Mouse (Mus musculus): ENCODE results near the gene Gm12258. TPM values are rescaled to one million over a fixed set of nuclear protein-coding genes. Genes with fewer than 3 reads are reported as not detected.
"Not testable (repeated sequence)": the region's sequence is repeated elsewhere in the genome, so short reads cannot be mapped to it uniquely, and the experiment has no call there.

The Gm12258 gene
- polyA plus RNA-seq, 1 experiment = 2.0 TPM

DNA sequence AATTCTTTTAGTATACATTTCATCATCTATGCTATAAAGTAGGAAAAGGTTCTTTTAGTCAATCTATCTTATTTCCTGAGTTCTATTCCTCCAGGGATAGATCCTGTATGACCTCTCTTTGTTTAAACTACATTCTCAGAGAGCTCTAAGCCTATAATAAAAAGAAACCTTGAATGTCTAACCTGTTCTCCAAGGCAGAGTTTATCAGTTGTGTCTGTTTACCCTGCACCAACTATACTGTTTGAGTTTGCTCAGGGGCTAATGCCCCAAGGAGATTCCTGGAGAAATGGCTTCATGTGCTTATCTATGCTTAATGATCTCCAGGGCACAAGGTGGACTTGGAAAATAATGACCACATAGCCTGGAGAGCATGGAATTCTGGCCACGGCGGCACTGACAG, 42.6 kb upstream of the Gm12258 start:
- H3K36me3 ChIP-seq (ENCODE audit: control insufficient read depth, insufficient read depth) = no peaks in the 10 kb centered on the region
- no peak overlapping the region for H3K4me2 ChIP-seq (ENCODE audit: low read depth)
- TF ChIP-seq E2F4 (IDR thresholded peaks at IDR 0.05; ENCODE audit: insufficient read depth) (no peak), CEBPB (IDR thresholded peaks at IDR 0.05; ENCODE audit: insufficient read depth, poor library complexity, severe bottlenecking) (no peak), USF1 (IDR thresholded peaks at IDR 0.05; ENCODE audit: low read depth) (no peak), POLR2AphosphoS2 (IDR thresholded peaks at IDR 0.05; ENCODE audit: insufficient read length, low read depth) (no peak), MYOD1 (IDR thresholded peaks at IDR 0.05; ENCODE audit: control insufficient read depth in 1 of 3, insufficient read length in 2 of 3, low read depth in 2 of 3) (no peak), REST (IDR thresholded peaks at IDR 0.05; ENCODE audit: insufficient read depth, insufficient read length) (no peak), TCF12 (IDR thresholded peaks at IDR 0.05; ENCODE audit: insufficient read depth, poor library complexity, severe bottlenecking) (no peak), POLR2A (IDR thresholded peaks at IDR 0.05; ENCODE audit: insufficient read length, low read depth) (no peak), SRF (IDR thresholded peaks at IDR 0.05; ENCODE audit: control insufficient read depth, insufficient read length, low read depth) (no peak)

DNA sequence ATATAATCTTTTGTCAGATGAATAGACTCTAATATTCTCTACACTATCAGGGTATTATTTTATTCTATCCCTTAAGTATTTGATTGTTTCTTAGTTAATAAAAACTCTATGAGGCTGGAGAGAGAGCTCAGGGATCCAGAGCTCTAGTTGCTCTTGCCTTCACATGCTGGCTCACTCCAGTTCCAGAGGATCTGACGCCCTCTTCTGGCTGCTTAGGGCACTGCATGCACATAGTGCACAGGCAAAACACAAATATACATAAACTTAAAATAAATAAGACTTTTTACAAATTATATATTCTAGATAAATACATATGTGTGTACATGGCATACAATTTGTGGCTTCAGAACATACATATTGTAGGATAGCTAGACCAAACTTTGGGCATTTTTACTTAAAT, 35.0 kb upstream of the Gm12258 start:
- no peak overlapping the region for H3K4me3 ChIP-seq
- no peak overlapping the region for H3K4me2 ChIP-seq (ENCODE audit: low read depth)
- H3ac ChIP-seq (ENCODE audit: control insufficient read depth, insufficient read length) = no peak overlapping the region
- no peaks in the 10 kb centered on the region for H3K79me2 ChIP-seq (ENCODE audit: control insufficient read depth, insufficient read depth)
- TF ChIP-seq USF1 (IDR thresholded peaks at IDR 0.05; ENCODE audit: low read depth) (no peak), MYOG (IDR thresholded peaks at IDR 0.05; ENCODE audit: control insufficient read depth in 1 of 3, insufficient read depth in 1 of 3, insufficient read length in 2 of 3, low read depth in 2 of 3) (no peak), TCF3 (IDR thresholded peaks at IDR 0.05; ENCODE audit: insufficient read length, low read depth) (no peak), MAX (IDR thresholded peaks at IDR 0.05; ENCODE audit: low read depth) (no peak), SRF (IDR thresholded peaks at IDR 0.05; ENCODE audit: control insufficient read depth, insufficient read length, low read depth) (no peak), MYOD1 (IDR thresholded peaks at IDR 0.05; ENCODE audit: control insufficient read depth in 1 of 3, insufficient read length in 2 of 3, low read depth in 2 of 3) (no peak)
- no peaks in the 10 kb centered on the region for H3K36me3 ChIP-seq (ENCODE audit: control insufficient read depth, insufficient read depth)
- no peaks in the 10 kb centered on the region for H3K27me3 ChIP-seq (ENCODE audit: control insufficient read depth, insufficient read depth, insufficient read length)

More for the DNA sequence above, 42.6 kb upstream of the Gm12258 start:
- Histone ChIP-seq H3K27me3 (ENCODE audit: control insufficient read depth, insufficient read depth, insufficient read length) (peaks cover 5% of the 10 kb centered on the region), H3K79me2 (ENCODE audit: control insufficient read depth, insufficient read depth) (no peaks in the 10 kb centered on the region), H3K4me3 (no peak overlapping the region), H3ac (ENCODE audit: control insufficient read depth, insufficient read length) (no peak overlapping the region)

DNA sequence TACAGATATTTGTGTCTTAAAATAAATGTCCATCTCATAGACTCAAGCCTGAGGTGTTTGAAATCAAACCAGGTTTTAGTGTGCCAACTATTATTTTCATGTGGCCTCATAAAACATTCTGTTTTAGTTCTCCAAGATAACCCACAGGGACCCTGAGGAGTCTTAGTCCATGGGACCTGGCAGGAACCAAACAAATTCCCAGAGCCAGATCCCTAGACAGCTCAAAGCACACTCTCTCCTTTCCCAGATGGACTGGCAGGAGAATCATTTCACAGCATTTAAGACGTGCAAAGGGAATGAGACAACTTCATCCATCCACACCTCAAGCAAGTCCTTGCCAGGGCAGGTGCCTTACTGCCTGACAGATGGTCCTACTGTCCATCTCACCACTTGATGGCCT, 32.3 kb upstream of the Gm12258 start, which contains the start of gene Olfr313:
Gene Olfr313 (plus strand): TSS at position 301 of the 400 bp plus-strand sequence.
- not testable (repeated sequence) for H3K4me3 ChIP-seq; H3K36me3 ChIP-seq (ENCODE audit: control insufficient read depth, insufficient read depth); H3K27me3 ChIP-seq (ENCODE audit: control insufficient read depth, insufficient read depth, insufficient read length); H3ac ChIP-seq (ENCODE audit: control insufficient read depth, insufficient read length); H3K79me2 ChIP-seq (ENCODE audit: control insufficient read depth, insufficient read depth); H3K4me2 ChIP-seq (ENCODE audit: low read depth)

DNA sequence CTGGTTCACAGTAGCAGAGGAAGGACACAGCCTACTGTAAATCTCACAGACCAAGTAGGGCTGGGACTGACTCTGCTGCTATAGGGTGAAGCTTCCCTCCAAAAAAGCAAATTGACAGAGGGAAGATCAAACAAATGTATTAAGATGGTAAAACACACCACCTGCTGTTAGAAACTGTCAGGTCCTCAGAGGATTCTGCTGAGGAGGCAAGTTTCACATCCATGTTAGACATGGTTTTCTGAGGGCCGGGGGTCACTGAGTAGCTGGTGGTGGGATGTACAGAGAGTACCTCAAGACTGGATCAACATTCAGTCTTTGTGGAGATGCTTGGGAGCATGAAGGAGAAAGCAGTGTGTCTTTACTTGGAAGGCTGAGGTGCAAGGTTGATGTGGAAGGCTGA, 31.3 kb upstream of the Gm12258 start:
- H3K4me2 ChIP-seq (ENCODE audit: low read depth) = no peak overlapping the region
- no peaks in the 10 kb centered on the region for H3K79me2 ChIP-seq (ENCODE audit: control insufficient read depth, insufficient read depth)
- H3ac ChIP-seq (ENCODE audit: control insufficient read depth, insufficient read length) = no peak overlapping the region
- TF ChIP-seq TCF3 (IDR thresholded peaks at IDR 0.05; ENCODE audit: insufficient read length, low read depth) (no peak), POLR2A (IDR thresholded peaks at IDR 0.05; ENCODE audit: insufficient read length, low read depth) (no peak), TCF12 (IDR thresholded peaks at IDR 0.05; ENCODE audit: insufficient read depth, poor library complexity, severe bottlenecking) (no peak), CEBPB (IDR thresholded peaks at IDR 0.05; ENCODE audit: insufficient read depth, poor library complexity, severe bottlenecking) (no peak), SRF (IDR thresholded peaks at IDR 0.05; ENCODE audit: control insufficient read depth, insufficient read length, low read depth) (no peak), MYOG (IDR thresholded peaks at IDR 0.05; ENCODE audit: control insufficient read depth in 1 of 3, insufficient read depth in 1 of 3, insufficient read length in 2 of 3, low read depth in 2 of 3) (no peak), E2F4 (IDR thresholded peaks at IDR 0.05; ENCODE audit: insufficient read depth) (no peak), MAX (IDR thresholded peaks at IDR 0.05; ENCODE audit: low read depth) (no peak), USF1 (IDR thresholded peaks at IDR 0.05; ENCODE audit: low read depth) (no peak), POLR2AphosphoS2 (IDR thresholded peaks at IDR 0.05; ENCODE audit: insufficient read length, low read depth) (no peak), REST (IDR thresholded peaks at IDR 0.05; ENCODE audit: insufficient read depth, insufficient read length) (no peak), MYOD1 (IDR thresholded peaks at IDR 0.05; ENCODE audit: control insufficient read depth in 1 of 3, insufficient read length in 2 of 3, low read depth in 2 of 3) (no peak)
- no peak overlapping the region for H3K4me3 ChIP-seq
- H3K27me3 ChIP-seq (ENCODE audit: control insufficient read depth, insufficient read depth, insufficient read length) = no peaks in the 10 kb centered on the region
- no peaks in the 10 kb centered on the region for H3K36me3 ChIP-seq (ENCODE audit: control insufficient read depth, insufficient read depth)

DNA sequence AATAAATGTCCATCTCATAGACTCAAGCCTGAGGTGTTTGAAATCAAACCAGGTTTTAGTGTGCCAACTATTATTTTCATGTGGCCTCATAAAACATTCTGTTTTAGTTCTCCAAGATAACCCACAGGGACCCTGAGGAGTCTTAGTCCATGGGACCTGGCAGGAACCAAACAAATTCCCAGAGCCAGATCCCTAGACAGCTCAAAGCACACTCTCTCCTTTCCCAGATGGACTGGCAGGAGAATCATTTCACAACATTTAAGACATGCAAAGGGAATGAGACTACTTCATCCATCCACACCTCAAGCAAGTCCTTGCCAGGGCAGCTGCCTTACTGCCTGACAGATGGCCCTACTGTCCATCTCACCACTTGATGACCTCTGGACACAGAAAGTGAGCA, 18.0 kb upstream of the Gm12258 start, which contains the start of gene Olfr312:
Gene Olfr312 (plus strand): TSS at position 301 of the 400 bp plus-strand sequence.
- H3K36me3 ChIP-seq (ENCODE audit: control insufficient read depth, insufficient read depth); H3K27me3 ChIP-seq (ENCODE audit: control insufficient read depth, insufficient read depth, insufficient read length); H3K79me2 ChIP-seq (ENCODE audit: control insufficient read depth, insufficient read depth); H3K4me2 ChIP-seq (ENCODE audit: low read depth); H3K4me3 ChIP-seq; H3ac ChIP-seq (ENCODE audit: control insufficient read depth, insufficient read length): not testable (repeated sequence)

DNA sequence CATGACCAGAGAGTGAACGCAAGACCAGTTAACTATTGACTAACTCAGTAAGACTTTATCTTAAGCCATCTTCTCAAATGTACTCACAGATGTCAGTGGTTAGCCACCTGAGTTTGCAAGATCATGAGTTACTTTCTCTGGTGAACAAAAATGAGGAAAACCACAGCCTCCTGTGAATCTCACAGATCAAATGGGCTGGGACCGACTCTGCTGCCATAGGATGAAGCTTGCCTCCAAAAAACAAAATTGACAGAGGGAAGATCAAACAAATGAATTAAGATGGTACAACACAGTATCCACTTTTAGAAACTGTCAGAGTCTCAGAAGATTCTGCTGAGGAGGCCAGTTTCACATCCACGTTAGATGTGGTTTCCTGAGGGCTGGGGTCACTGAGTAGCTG, 17.2 kb upstream of the Gm12258 start:
- H3K79me2 ChIP-seq (ENCODE audit: control insufficient read depth, insufficient read depth) = no peaks in the 10 kb centered on the region
- peaks cover 5% of the 10 kb centered on the region for H3K27me3 ChIP-seq (ENCODE audit: control insufficient read depth, insufficient read depth, insufficient read length)
- no peak for TF ChIP-seq SRF (IDR thresholded peaks at IDR 0.05; ENCODE audit: control insufficient read depth, insufficient read length, low read depth)
- TF ChIP-seq CEBPB (IDR thresholded peaks at IDR 0.05; ENCODE audit: insufficient read depth, poor library complexity, severe bottlenecking) = no peak
- TF ChIP-seq REST (IDR thresholded peaks at IDR 0.05; ENCODE audit: insufficient read depth, insufficient read length) = no peak
- no peak for TF ChIP-seq TCF12 (IDR thresholded peaks at IDR 0.05; ENCODE audit: insufficient read depth, poor library complexity, severe bottlenecking)
- TF ChIP-seq E2F4 (IDR thresholded peaks at IDR 0.05; ENCODE audit: insufficient read depth) = no peak
- TF ChIP-seq USF1 (IDR thresholded peaks at IDR 0.05; ENCODE audit: low read depth) = no peak
- no peak for TF ChIP-seq MYOG (IDR thresholded peaks at IDR 0.05; ENCODE audit: control insufficient read depth in 1 of 3, insufficient read depth in 1 of 3, insufficient read length in 2 of 3, low read depth in 2 of 3)
- no peak for TF ChIP-seq MYOD1 (IDR thresholded peaks at IDR 0.05; ENCODE audit: control insufficient read depth in 1 of 3, insufficient read length in 2 of 3, low read depth in 2 of 3)
- no peak for TF ChIP-seq POLR2A (IDR thresholded peaks at IDR 0.05; ENCODE audit: insufficient read length, low read depth)
- TF ChIP-seq POLR2AphosphoS2 (IDR thresholded peaks at IDR 0.05; ENCODE audit: insufficient read length, low read depth) = no peak
- no peak for TF ChIP-seq MAX (IDR thresholded peaks at IDR 0.05; ENCODE audit: low read depth)
- no peak for TF ChIP-seq TCF3 (IDR thresholded peaks at IDR 0.05; ENCODE audit: insufficient read length, low read depth)
- H3ac ChIP-seq (ENCODE audit: control insufficient read depth, insufficient read length) = no peak overlapping the region
- no peak overlapping the region for H3K4me2 ChIP-seq (ENCODE audit: low read depth)
- H3K4me3 ChIP-seq = no peak overlapping the region
- H3K36me3 ChIP-seq (ENCODE audit: control insufficient read depth, insufficient read depth) = no peaks in the 10 kb centered on the region

DNA sequence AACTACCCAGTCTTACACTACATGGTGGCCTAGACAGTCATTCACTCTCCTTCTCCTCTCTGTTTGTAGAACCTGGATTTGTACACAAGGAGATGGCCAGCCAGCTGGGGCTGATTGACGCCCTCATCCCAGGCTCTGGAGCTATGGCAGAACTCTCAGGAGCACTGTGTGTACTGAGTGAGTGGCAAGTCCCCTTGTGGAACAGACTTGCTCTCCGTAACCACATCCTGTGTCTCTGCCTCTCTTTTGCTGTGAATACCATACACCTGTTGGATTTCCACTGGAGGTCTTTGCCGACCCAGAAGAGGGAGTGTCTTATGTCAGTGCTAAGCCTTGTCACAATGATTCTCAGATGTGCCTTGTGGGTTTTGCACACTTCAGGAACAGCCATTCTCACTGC, 14.4 kb upstream of the Gm12258 start:
- H3K4me3 ChIP-seq; H3K36me3 ChIP-seq (ENCODE audit: control insufficient read depth, insufficient read depth); H3K27me3 ChIP-seq (ENCODE audit: control insufficient read depth, insufficient read depth, insufficient read length): not testable (repeated sequence)

DNA sequence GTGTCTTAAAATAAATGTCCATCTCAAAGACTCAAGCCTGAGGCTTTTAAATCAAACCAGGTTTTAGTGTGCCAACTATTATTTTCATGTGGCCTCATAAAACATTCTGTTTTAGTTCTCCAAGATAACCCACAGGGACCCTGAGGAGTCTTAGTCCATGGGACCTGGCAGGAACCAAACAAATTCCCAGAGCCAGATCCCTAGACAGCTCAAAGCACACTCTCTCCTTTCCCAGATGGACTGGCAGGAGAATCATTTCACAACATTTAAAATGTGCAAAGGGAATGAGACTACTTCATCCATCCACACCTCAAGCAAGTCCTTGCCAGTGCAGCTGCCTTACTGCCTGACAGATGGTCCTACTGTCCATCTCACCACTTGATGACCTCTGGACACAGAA, 8.0 kb upstream of the Gm12258 start, which contains the start of gene Olfr311:
Gene Olfr311 (plus strand): TSS at position 301 of the 400 bp plus-strand sequence.
- not testable (repeated sequence) for H3K79me2 ChIP-seq (ENCODE audit: control insufficient read depth, insufficient read depth); H3K4me2 ChIP-seq (ENCODE audit: low read depth); H3K36me3 ChIP-seq (ENCODE audit: control insufficient read depth, insufficient read depth); H3K27me3 ChIP-seq (ENCODE audit: control insufficient read depth, insufficient read depth, insufficient read length); H3ac ChIP-seq (ENCODE audit: control insufficient read depth, insufficient read length); H3K4me3 ChIP-seq

More for the DNA sequence above, 14.4 kb upstream of the Gm12258 start:
- not testable (repeated sequence) for H3K79me2 ChIP-seq (ENCODE audit: control insufficient read depth, insufficient read depth); H3ac ChIP-seq (ENCODE audit: control insufficient read depth, insufficient read length); H3K4me2 ChIP-seq (ENCODE audit: low read depth)
